Mouse (Mus musculus) megakaryocyte progenitor cell, adult 5-6 weeks (primary cell): ENCODE data around the gene Rhox7a. TPM values are rescaled to one million over a fixed set of nuclear protein-coding genes. Genes with fewer than 3 reads are reported as not detected.
"Not testable (repeated sequence)": the region's sequence is repeated elsewhere in the genome, so short reads cannot be mapped to it uniquely, and the experiment has no call there.

ENCODE experiments used
- ATAC-seq: replicated peaks from 2 replicates; pipeline ENCODE4 v1.8.0; 2016; ENCODE audit warnings: mild to moderate bottlenecking, moderate TSS enrichment, inconsistent platforms; ENCODE audit not compliant: poor library complexity
- total RNA-seq, 2 experiments: library from RNA; stranded (forward) in 1 of 2; stranded (reverse) in 1 of 2; fragments of 157-497, 149-512 nt in 1 of 2; fragments of 200-1000 nt in 1 of 2; gene quantifications; 2 replicates each; pipeline versions ENCODE4 v1.2.3 to v1.2.4; 2015 to 2017

Rhox7a gene
- not detected in 2 replicates for total RNA-seq (2015)
- not detected in 2 replicates for total RNA-seq (2017)

DNA sequence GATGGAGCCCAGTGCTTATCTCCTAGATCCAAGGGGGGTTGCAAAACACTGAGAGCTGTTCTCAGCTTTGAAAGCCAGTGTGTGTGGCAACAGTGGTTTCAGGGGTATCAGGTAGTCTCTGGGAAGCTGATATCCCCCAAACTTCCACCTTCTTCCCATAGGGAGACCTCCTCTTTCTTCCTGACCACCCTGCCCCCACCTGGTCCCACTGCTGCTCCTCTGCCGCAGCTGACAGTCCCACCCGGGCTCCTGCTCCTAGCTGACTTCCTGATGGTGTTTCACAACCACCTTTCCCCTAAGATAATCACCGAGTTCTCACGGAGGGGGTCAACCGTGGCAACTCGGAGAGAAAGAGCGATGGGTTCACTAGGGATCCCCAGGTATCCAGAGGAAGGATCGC, at the start of gene Rhox7a:
Rhox7a (plus strand) TSS at position 301 of the 400 bp plus-strand sequence.
- ATAC-seq, result not testable (repeated sequence)

GRCm38 (mm10) chrX:37807286-37808080, 24.0 kb upstream of the Rhox7a start:
- no peak for ATAC-seq

- no peak for ATAC-seq
These were observed 22.1 kb upstream of the Rhox7a start for GRCm38 (mm10) chrX:37809396-37809795.

GRCm38 (mm10) chrX:37811179-37811578, 20.3 kb upstream of the Rhox7a start:
- no peak for ATAC-seq

- ATAC-seq, result no peak
These were observed 15.8 kb upstream of the Rhox7a start for GRCm38 (mm10) chrX:37815665-37816064.

- ATAC-seq, result not testable (repeated sequence)
These were observed 4.9 kb upstream of the Rhox7a start, which contains the start of gene Rhox6 for GRCm38 (mm10) chrX:37826610-37827009. Gene Rhox6 (plus strand): TSS chrX:37826910.

GRCm38 (mm10) chrX:37871641-37872040, 40.2 kb downstream of the Rhox7a start:
- no peak for ATAC-seq

- no peak for ATAC-seq
These were observed 47.4 kb downstream of the Rhox7a start, which contains the start of gene Rhox8 for GRCm38 (mm10) chrX:37878844-37879243. Gene Rhox8 (minus strand): TSS chrX:37878944.

Other genes starting within 250 kb of the Rhox7a start
- not detected in 2 replicates for gene Rhox4f, start 224.0 kb upstream of the Rhox7a start, total RNA-seq (2015)
- not detected in 2 replicates for gene Rhox4f, start 224.0 kb upstream of the Rhox7a start, total RNA-seq (2017)
- gene Rhox3g, start 203.1 kb upstream of the Rhox7a start, total RNA-seq (2015), result not detected in 2 replicates
- gene Rhox3g, start 203.1 kb upstream of the Rhox7a start, total RNA-seq (2017), result not detected in 2 replicates
- gene Rhox2g, start 188.2 kb upstream of the Rhox7a start, total RNA-seq (2015), result not detected in 2 replicates
- not detected in 2 replicates for gene Rhox2g, start 188.2 kb upstream of the Rhox7a start, total RNA-seq (2017)
- not detected in 2 replicates for gene Rhox4g, start 180.4 kb upstream of the Rhox7a start, total RNA-seq (2015)
- gene Rhox4g, start 180.4 kb upstream of the Rhox7a start, total RNA-seq (2017), result not detected in 2 replicates
- gene Rhox3h, start 162.9 kb upstream of the Rhox7a start, total RNA-seq (2015), result not detected in 2 replicates
- not detected in 2 replicates for gene Rhox3h, start 162.9 kb upstream of the Rhox7a start, total RNA-seq (2017)
- gene Rhox2h, start 158.4 kb upstream of the Rhox7a start, total RNA-seq (2015), result not detected in 2 replicates
- not detected in 2 replicates for gene Rhox2h, start 158.4 kb upstream of the Rhox7a start, total RNA-seq (2017)
- gene Rhox5, start 26.8 kb upstream of the Rhox7a start, total RNA-seq (2015), result not detected in 2 replicates
- not detected in 2 replicates for gene Rhox5, start 26.8 kb upstream of the Rhox7a start, total RNA-seq (2017)
- not detected in 2 replicates for gene Rhox6, start 4.8 kb upstream of the Rhox7a start, total RNA-seq (2015)
- not detected in 2 replicates for gene Rhox6, start 4.8 kb upstream of the Rhox7a start, total RNA-seq (2017)
- not detected in 2 replicates for gene Rhox8, start 47.3 kb downstream of the Rhox7a start, total RNA-seq (2015)
- not detected in 2 replicates for gene Rhox8, start 47.3 kb downstream of the Rhox7a start, total RNA-seq (2017)
- not detected in 2 replicates for gene Rhox7b, start 65.5 kb downstream of the Rhox7a start, total RNA-seq (2015)
- gene Rhox7b, start 65.5 kb downstream of the Rhox7a start, total RNA-seq (2017), result not detected in 2 replicates
- gene Rhox9, start 70.1 kb downstream of the Rhox7a start, total RNA-seq (2015), result not detected in 2 replicates
- gene Rhox9, start 70.1 kb downstream of the Rhox7a start, total RNA-seq (2017), result not detected in 2 replicates
- gene Btg1-ps1, start 187.1 kb downstream of the Rhox7a start, total RNA-seq (2015), result not detected in 2 replicates
- not detected in 2 replicates for gene Btg1-ps1, start 187.1 kb downstream of the Rhox7a start, total RNA-seq (2017)
- not detected in 2 replicates for gene Btg1-ps2, start 211.4 kb downstream of the Rhox7a start, total RNA-seq (2015)
- not detected in 2 replicates for gene Btg1-ps2, start 211.4 kb downstream of the Rhox7a start, total RNA-seq (2017)
- gene Rhox10, start 234.8 kb downstream of the Rhox7a start, total RNA-seq (2015), result not detected in 2 replicates
- not detected in 2 replicates for gene Rhox10, start 234.8 kb downstream of the Rhox7a start, total RNA-seq (2017)